Mouse (Mus musculus) MN1 (cell line): Measurements from ENCODE around the gene Cdhr1.
"Not testable (repeated sequence)": the region's sequence is repeated elsewhere in the genome, so short reads cannot be mapped to it uniquely, and the experiment has no call there.

Source experiments
- DNase-seq: peaks from one replicate; pipeline ENCODE4 v3.0.0-alpha.2; 2016; ENCODE audit warnings: low spot score

Gene Cdhr1

DNA sequence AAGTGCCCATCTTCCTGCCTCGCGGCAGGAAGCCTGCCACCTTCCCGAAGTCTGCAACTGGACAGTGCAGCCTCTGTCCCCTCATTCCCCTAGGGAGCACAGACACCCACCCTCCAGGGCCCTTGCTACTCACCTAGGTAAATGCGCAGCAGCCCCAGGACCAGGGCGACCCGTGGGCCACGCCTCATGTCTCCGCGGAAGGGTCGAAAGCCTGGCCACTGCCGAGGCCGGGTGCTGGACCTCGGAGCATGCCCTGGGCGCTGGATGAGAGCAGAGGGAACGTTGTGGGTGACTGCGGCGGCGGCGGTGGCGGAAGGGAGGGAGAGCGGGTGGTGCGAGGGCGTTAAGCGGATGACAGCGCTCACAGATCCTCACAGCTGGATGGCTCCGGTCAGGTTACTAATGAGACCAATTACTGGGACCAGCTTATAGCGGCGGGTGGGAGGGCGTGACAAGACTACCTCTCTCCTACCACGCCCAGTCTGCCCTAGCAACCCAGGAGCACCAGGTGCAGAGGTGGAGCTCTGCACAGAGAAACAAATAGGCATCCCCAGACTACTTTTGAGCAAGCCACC is at the start of gene Cdhr1:
Gene Cdhr1, minus strand, starts transcription at position 392 of the 575 bp plus-strand sequence.
- peak; percentile 6 for DNase-seq

DNA sequence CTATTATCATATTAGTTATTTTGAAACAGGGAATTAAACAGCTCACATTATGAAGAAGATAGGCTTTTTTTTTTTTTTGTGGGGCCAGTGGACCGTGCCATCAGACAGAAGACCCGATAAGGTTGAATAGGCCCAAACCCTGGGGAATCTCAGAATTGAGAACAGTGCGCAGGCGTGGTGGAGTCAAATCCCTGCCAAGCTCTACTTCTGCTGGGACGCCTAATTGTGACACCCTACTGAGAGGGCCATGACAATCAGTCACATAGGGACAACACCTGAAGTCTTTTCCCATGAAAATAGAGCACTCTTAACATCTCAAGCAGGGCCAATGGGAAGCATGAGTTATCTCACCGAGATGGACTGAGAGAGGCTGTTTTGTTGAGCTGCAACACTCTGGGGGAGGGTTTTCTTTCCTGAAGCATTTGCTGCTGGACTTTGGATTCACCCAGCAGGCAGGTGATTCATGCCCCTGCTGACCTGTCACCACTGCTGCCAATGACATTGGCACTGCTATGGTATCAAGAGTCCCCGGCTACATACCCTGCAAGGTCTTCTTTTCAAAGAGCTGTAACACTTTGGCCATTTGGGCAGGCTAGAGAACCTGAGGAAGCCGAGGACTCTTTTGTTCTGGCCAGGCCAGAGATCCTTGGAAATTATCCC is 41.0 kb upstream of the Cdhr1 start:
- DNase-seq, result no peak

DNA sequence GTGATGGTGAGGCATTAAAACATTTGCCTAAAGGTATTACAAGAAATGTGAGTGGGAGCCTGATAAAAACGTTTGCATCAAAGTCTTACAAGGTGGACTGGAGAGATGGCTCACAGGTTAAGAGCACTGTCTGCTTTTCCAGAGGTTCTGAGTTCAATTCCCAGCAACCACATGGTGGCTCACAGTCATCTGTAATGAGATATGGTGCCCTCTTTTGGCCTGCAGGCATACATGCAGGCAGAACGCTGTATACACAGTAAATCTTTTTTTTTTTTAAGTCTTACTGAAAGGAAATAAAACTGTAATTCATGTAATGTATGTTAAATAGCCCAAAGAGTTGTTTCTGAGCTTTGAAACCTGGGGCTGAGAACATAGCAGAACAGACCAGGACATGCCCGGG is 39.4 kb upstream of the Cdhr1 start:
- DNase-seq, result not testable (repeated sequence)

DNA sequence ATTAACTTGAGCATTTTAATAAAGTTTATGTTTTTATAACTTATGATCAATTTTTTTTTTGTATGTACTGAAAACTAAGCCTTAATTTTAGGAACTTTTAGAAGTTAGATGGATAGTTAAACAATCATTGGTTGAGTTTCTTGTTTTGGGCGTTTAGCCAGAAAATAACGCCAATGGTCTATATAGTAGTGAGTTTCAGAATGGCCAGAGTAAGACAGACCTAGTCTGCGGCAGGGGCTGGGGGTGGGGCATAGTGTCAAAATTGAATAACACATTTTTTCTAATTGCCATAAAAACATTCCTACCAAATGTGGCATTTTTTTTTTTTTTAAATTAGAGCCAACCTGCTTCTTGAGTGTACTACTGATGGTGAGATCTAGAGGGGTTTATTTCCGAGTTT is 38.0 kb upstream of the Cdhr1 start:
- DNase-seq, result peak; percentile 14

DNA sequence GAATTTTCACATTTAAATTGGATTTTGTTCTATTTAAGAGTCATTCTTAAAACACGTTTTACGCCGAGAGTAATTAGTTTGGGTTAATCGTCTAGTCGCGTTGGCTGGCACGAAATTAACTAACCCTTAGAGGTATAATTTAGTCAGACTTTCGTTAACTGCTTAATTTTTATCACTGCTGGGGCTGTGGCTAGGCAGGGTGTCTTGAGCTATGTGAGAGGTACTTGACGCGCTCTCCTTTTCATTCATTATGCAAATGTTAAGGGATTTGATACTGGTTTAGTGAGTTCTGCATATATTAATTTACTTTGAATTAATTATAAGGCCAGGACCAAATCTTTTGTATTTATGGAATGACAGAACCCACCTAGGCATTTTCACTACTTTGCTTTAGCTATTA is 37.5 kb upstream of the Cdhr1 start:
- DNase-seq, result peak; percentile 24

DNA sequence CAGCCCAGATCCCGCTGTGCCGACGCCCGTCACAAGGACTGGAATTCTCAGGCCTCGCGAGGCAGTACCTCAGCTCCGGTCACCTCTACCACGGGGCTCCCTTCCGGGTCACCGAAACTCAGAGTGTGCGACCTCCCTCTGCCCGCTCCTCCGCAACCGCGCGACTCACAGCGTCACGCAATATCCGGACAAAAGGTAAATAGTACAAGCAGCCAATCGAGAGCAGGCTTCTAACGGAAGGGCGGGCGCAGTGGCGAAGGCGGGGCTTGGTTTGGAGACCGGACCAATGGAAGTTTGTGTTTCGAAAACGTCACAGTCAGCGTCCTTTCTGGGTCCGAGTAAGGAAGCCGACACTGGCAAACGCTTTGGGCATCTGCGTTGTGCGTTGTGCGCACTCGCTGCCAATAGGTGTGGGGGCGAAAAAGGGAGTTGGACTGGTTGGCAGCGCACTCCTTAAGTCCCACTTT is 37.0 kb upstream of the Cdhr1 start, which contains the start of gene Ghitm:
Gene Ghitm, minus strand, starts transcription at position 146 of the 467 bp plus-strand sequence.
- peak; percentile 97 for DNase-seq

DNA sequence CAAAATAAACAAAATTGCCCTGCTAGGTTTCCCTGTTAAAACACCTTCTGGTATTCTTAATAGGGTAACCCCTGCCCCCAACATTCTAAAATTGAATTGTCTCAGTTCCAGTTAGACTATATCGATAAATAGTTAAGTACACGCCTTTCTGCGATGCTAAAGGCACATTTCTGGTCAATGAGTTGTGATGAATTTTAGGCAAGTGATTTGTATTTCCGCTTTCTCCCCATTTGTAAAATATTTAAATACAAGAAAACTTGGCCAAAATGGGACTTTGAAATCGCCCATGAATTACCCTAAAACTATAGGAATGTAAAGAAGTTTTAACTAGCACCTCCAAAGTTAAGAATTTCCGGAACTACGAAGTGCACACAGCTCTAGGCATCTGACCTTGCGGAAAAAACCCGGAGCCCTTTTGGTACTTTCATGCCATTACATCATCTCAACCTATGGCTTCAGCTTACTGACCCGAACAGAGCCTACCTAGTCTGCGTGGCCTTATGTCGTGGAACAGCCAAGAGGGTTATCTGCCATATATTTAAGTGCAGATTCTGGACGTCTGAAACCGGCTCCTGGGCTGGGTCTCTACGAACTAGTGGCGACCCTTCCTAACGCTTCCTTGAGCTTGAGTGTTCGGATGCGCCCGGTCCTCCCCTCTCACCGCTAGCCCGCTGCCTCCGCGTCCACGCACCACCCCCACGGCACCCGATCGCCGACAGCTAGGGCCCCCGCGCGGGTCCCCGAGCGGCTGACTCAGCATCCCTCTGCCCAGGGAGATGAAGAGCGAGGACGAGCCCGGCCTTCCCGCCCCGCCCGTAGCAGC is 36.4 kb upstream of the Cdhr1 start:
- peak; percentile 74 for DNase-seq

DNA sequence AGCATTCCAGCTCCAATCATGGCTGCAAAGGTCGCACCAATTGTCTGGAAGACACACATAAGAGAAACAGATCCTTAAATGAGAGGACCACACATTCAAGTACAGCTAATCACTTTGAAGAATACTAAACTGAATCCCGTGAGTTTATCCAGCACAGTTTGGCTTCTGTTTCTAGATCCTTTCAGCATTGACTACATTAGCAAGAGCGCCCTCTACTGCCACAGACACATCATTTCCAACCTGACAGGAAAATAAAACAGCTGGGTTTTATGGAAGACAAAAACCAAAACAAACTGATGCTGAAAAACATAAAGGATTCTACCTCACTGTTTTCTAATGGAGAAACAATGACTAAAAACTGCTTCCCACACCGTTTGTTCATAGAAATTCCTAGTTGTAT is 29.5 kb upstream of the Cdhr1 start:
- peak; percentile 61 for DNase-seq

DNA sequence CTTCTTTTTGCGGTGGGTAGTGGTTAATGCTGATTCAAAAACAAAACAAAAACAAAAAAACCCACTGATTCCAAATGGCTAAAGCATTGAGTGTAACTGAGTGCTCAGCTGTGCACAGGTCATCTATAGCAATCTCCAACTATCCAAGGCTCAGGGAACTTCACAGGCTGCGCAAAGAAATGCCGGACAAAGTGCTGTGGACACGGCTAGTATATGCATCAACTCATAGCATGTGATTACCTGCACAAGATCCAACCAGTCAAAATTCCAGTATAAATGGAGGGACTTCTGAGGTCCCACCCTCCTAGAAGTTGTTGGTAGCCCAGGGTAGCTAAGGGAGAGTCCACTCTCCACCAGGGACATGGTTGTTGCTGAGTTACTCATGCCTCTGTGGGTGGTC is 21.1 kb upstream of the Cdhr1 start:
- DNase-seq, result no peak

DNA sequence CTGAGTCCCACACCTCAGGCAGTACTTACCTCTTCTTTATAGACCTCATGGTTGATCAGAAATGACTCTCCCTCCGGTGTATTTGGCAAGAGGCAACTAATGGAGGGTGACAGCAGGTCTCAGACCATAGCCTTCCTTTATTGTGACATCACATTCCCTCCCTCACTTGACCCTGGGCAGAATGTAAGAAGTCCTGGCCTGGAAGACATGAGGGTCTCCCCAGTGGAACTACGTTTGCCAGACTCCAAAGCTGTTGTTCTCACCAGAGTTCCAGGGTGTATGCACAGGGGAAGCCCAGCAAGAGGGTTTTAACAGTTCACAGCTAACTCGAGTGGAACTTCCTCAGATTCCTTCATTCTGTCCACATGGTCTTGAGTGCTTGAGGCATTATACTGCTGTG is 15.8 kb upstream of the Cdhr1 start, which contains the start of gene 2610528A11Rik:
Gene 2610528A11Rik, minus strand, starts transcription at position 101 of the 400 bp plus-strand sequence.
- DNase-seq, result no peak

DNA sequence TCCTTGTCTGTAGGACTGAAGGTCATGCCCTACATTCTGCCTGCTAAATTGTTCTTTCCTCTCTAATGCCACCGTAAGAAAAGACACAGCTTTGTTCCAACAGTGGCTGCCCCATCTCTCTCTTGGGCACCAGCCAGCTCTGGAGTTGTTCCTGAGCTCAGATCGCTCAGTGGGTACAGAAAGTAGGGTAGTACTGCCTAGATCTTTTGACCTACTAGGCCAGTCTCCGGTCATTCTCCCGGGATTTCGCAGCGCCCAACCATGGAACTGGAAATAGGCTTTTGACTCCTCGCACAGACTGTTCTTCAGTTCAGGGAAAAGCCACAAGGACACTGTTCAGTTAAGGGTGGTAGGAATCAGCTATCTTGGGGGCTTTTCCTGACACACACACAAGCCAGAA is 14.8 kb upstream of the Cdhr1 start:
- no peak for DNase-seq

DNA sequence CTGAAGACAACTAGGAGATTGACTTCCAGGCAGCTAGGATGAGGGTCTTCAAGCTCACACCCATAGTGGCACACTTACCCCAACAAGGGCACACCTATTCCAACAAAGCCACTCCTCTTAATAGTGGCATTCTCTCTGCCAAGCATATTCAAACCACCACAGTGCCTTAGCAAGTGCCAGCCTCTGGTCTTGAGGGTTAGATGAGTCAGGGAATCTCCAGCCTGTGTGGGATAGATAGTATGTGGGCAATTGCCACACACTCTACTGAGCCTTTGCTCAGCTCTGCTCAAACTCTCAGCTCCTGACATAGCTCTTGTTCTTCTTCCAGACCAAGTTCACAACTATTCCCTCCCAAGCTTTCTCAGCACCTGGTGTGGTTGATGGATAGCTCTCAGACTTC is 13.2 kb upstream of the Cdhr1 start:
- no peak for DNase-seq

DNA sequence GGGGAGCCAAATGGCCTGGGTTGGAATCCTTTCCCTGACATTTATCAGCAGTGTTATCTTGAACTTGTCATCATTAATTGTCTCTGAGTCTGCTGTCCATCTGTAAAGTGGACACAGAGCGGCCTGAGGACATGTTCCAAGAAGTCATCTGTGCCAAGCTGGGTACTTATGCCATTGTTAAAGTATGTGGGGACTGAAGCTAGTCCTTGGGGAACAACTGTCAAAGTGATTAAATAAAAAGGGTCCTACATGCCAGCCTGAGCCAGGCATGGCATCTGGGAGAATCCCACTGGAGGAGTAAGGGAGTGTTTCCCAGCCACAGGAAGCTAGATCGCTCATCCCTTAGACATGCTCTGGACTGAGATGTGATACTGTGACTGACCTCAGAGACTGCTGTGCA is 12.3 kb upstream of the Cdhr1 start:
- DNase-seq, result no peak

DNA sequence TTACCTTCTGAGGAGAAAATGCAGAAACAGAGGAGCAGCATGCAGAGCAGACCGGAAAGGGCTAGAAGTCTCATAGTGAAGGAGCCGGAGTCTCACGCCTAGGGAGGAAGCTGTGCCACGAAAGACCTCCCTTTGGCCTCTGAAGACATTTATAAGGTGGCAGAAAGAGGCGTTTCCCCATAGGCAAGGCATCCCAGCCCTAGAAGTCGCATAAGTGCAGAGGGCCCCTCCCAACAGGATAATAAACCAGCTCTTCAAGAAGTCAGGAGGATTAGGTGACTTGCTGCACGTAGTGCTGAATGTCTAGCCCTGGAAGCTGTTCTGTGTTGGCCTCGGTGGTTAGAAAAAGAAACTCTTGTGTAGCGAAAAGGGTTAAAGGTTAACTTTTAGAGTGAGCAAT is 11.8 kb upstream of the Cdhr1 start:
- DNase-seq, result no peak

DNA sequence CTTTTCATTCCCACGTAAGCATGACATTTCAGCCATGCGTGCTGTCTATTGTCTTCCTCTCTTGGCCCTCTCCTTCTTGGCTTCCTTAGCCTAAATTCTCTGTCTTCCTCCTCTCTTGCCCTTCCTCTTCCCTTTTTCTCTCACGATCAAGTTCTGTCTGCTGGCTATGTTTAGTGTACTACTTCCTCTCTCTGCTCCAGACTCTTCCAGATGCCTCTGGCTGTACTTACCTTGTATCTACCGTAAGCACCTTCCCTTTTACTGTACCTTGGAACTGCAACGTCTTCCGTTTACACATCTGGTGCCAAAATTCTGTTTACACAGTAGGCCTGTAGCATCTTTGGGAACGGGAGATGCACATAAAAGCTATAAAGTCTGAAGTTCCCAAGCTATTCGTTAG is 11.3 kb upstream of the Cdhr1 start:
- no peak for DNase-seq

DNA sequence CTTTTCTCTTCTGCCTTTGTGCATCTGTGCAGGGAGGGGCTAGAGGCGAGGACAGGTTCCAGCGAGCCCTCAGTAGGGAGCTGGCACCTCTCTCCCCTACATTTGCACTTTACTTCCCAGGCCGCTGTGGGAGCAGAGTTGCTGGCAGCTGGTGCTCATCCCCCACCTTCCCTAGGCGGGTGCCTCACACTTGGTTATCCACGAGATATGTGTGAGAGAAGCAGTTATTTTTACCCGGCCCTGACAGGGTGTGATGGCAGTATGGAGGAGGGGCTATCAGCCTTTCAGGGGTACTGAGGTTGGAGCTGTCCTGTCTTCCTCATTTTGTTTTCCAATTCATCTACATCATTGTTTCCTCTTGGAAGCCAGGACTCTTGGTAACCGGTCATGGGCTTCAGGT is 7.7 kb upstream of the Cdhr1 start:
- DNase-seq, result no peak

DNA sequence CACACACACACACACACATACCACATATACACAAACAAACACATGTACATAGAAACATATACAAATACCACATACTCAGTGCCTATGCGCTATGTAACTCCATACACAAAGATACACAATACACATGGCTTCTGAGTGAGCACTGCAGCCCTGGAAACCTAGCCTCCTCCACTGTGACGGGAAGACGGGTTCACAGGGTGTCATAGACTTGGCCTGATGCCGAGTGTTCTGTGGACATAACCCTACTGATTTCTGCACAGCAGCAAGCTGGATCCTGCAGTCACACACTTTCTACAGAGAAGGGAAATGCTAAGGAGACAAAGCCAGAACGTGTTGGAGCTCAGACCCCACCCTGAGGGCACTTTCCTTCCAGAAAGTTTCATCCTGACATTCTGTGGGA is 6.6 kb upstream of the Cdhr1 start:
- DNase-seq, result no peak

DNA sequence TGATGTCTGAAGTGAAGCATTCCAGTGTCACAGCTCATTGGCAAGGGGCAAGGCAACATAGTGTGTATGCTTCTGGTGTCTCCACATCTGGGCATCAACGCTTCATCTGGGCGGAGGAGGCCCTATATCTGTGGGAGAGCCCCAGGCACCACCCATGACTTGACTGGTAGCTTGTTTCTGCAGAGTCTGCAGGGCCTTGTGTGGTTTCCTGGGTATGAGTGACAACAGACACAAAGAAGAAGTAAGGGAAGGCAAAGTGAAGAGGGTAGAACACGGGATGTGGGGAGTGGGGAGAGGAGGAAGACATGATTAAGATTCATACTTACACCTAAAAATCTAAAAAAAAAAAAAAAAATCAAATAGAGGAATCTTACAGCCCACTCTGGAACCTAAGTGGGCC is 4.3 kb upstream of the Cdhr1 start:
- DNase-seq, result no peak

DNA sequence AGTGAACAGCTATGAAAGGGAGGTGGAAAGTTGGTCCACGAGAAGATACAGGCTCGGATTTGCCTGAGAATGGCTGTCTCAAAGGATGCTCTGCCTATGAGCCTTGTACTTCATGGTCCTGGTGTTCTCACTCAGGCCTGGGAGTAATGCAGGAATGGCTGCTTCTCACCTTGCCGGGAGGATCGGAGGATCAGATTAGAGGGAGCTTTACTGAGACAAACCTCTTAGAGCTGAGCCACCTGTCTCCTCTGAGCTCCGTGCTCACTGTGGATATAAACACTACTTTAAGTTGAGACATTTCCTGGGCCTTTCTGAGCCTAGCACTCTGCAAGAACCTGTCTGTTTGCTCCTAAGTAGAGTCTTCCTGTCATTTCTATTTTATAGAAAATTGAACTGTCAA is 3.4 kb upstream of the Cdhr1 start:
- no peak for DNase-seq

DNA sequence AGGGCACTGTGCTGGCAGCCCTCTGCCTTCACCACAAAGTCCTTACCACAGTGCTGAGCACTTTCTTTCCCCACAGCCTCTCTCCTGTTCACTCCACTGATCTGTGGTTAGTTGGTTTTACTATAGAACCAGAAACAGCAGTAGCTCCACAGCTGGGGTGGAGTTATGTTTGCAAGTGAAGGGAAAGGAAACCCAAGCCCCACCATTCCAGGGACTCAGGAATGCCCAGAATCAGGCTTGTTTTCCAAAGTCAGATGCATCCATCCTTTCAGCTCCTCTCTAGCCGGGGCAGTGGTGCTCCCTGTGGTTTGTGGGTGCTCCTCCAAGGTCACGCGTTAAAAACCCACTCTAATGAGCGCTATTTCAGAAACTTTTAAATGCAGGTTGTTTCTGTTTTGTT is 2.6 kb downstream of the Cdhr1 start:
- no peak for DNase-seq

DNA sequence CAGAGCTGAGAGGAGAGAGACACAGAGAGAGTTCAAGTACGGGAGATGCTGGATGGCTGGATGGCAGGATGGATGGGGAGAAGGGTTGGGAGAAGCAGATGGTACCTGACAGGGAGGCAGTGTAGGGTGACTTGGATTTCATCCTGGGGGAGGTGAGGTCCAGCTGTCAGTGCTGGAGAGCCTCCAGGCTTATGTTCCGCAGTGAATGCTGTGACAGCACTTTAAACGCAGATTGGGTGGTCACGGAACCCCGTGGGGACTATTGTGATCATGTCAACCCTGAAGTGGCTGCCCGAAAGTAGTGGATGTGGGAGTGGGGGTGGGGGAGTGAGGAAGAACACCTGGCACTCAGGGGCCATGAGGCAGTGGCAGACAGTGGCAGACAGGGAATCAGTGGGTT is 3.7 kb downstream of the Cdhr1 start:
- no peak for DNase-seq

DNA sequence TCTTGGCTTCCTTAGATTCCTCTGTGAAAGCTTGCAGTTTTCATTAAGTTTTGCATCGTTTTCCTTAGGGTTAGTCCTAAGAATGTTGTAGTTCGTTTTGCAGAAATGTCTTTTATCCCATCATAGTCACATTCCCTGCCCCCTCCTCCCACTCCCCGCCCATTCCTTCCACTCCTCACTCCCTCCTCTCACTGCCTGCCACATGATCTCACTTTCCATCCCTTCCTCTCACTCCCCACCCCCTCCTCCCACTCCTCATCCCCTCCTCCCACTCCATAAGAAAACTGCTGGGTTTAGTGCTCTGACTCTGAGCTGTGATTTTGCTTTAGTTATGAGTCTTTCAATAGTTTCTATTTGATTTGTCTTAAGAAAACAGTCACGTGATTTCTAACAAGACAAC is 14.4 kb downstream of the Cdhr1 start:
- no peak for DNase-seq

DNA sequence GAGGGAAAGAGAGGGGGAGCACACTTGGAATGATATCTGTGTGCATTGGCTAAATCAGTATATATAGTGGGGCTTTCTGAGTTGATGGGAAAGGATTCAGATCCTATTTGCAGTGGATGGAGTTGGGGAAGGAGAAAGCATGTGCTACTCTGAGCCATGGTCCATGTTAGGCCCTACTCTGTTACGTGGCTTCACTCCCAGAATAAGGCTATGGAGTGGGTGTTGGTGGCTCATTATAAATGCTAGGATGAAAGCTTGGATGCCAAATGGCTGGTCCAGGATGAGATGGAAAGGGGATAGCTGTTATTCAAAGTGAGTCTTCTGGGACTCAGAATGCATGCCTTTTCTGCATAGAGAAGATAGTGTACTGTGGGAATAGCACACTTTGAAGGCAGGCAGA is 17.4 kb downstream of the Cdhr1 start:
- no peak for DNase-seq
